Mouse (Mus musculus): Measurements from ENCODE around the gene Fbxl12.

DNA sequence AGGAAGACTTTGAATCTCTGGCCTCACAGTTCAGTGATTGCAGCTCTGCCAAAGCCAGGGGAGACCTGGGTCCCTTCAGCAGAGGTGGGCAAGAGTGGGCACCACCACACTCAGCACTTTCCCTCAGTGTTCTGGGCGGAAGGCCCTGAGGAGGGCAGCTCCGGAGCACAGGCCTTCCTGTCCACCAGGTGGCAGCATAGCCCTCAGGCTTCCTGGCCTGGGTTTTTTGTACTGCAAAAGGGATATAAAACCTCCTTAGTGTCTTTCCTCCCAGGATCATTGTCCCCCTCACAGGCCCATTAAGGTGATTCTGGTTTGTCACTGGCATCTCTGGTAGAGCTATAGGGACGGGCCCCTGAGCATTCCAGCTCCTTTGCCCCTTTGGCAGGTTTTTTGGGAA lies 17.8 kb upstream of the Fbxl12 start:
- TF ChIP-seq CTCF (IDR thresholded peaks at IDR 0.05; ENCODE audit: low read depth, low read length) (peak; percentile 61; the same call in 1 of the 2 replicates), TAL1 (conservative IDR thresholded peaks at IDR 0.05; ENCODE audit: low read depth, low read length) (no peak), GATA1 (IDR thresholded peaks at IDR 0.05; ENCODE audit: borderline replicate concordance, low read length) (no peak), GATA2 (IDR thresholded peaks at IDR 0.05; ENCODE audit: borderline replicate concordance, low read depth, low read length) (no peak)
